Mouse (Mus musculus): Measurements from ENCODE around the gene Fam114a1. TPM values are rescaled to one million over a fixed set of nuclear protein-coding genes. Genes with fewer than 3 reads are reported as not detected.

Fam114a1 gene
- polyA plus RNA-seq, 1 experiment = 12.8 TPM

- Histone ChIP-seq H3K4me3 (ENCODE audit: insufficient read depth, low read length) (no peak overlapping the region), H3K4me1 (ENCODE audit: control insufficient read depth, insufficient read depth, low read length) (peaks cover under 1% of the 10 kb centered on the region), H3K27ac (ENCODE audit: insufficient read depth, low read depth, low read length) (no peak overlapping the region)
- TF ChIP-seq CTCF (IDR thresholded peaks at IDR 0.05; ENCODE audit: low read depth, low read length) = no peak
- TF ChIP-seq POLR2A (IDR thresholded peaks at IDR 0.05; ENCODE audit: borderline replicate concordance, low read depth, low read length) = no peak
Measured at GRCm38 (mm10) chr5:65071689-65072118, 101.8 kb downstream of the Fam114a1 start.

- TF ChIP-seq CTCF (IDR thresholded peaks at IDR 0.05; ENCODE audit: low read depth, low read length) (no peak), POLR2A (IDR thresholded peaks at IDR 0.05; ENCODE audit: borderline replicate concordance, low read depth, low read length) (no peak)
- Histone ChIP-seq H3K4me3 (ENCODE audit: insufficient read depth, low read length) (no peak overlapping the region), H3K4me1 (ENCODE audit: control insufficient read depth, insufficient read depth, low read length) (peaks cover 6% of the 10 kb centered on the region), H3K27ac (ENCODE audit: insufficient read depth, low read depth, low read length) (no peak overlapping the region)
Measured at GRCm38 (mm10) chr5:65073247-65073646, 103.4 kb downstream of the Fam114a1 start.

GRCm38 (mm10) chr5:65074693-65075092, 104.8 kb downstream of the Fam114a1 start:
- no peak for TF ChIP-seq CTCF (IDR thresholded peaks at IDR 0.05; ENCODE audit: low read depth, low read length)
- no peak for TF ChIP-seq POLR2A (IDR thresholded peaks at IDR 0.05; ENCODE audit: borderline replicate concordance, low read depth, low read length)
- no peak overlapping the region for H3K27ac ChIP-seq (ENCODE audit: insufficient read depth, low read depth, low read length)
- H3K4me1 ChIP-seq (ENCODE audit: control insufficient read depth, insufficient read depth, low read length) = peaks cover 6% of the 10 kb centered on the region
- H3K4me3 ChIP-seq (ENCODE audit: insufficient read depth, low read length) = no peak overlapping the region

- no peak overlapping the region for H3K4me3 ChIP-seq (ENCODE audit: insufficient read depth, low read length)
- no peak overlapping the region for H3K27ac ChIP-seq (ENCODE audit: insufficient read depth, low read depth, low read length)
- peaks cover 6% of the 10 kb centered on the region for H3K4me1 ChIP-seq (ENCODE audit: control insufficient read depth, insufficient read depth, low read length)
Measured at GRCm38 (mm10) chr5:65076087-65076486, 106.2 kb downstream of the Fam114a1 start.

GRCm38 (mm10) chr5:65076748-65077147, 106.9 kb downstream of the Fam114a1 start:
- no peak overlapping the region for H3K27ac ChIP-seq (ENCODE audit: insufficient read depth, low read depth, low read length)
- H3K4me3 ChIP-seq (ENCODE audit: insufficient read depth, low read length) = no peak overlapping the region
- H3K4me1 ChIP-seq (ENCODE audit: control insufficient read depth, insufficient read depth, low read length) = peaks cover 6% of the 10 kb centered on the region
- TF ChIP-seq CTCF (IDR thresholded peaks at IDR 0.05; ENCODE audit: low read depth, low read length) (no peak), POLR2A (IDR thresholded peaks at IDR 0.05; ENCODE audit: borderline replicate concordance, low read depth, low read length) (no peak)

More at GRCm38 (mm10) chr5:65076087-65076486, 106.2 kb downstream of the Fam114a1 start:
- TF ChIP-seq POLR2A (IDR thresholded peaks at IDR 0.05; ENCODE audit: borderline replicate concordance, low read depth, low read length) = no peak
- TF ChIP-seq CTCF (IDR thresholded peaks at IDR 0.05; ENCODE audit: low read depth, low read length) = no peak

GRCm38 (mm10) chr5:65078081-65078480, 108.2 kb downstream of the Fam114a1 start:
- TF ChIP-seq POLR2A (IDR thresholded peaks at IDR 0.05; ENCODE audit: borderline replicate concordance, low read depth, low read length) (no peak), CTCF (IDR thresholded peaks at IDR 0.05; ENCODE audit: low read depth, low read length) (no peak)
- H3K4me1 ChIP-seq (ENCODE audit: control insufficient read depth, insufficient read depth, low read length) = peaks cover 6% of the 10 kb centered on the region
- no peak overlapping the region for H3K4me3 ChIP-seq (ENCODE audit: insufficient read depth, low read length)
- H3K27ac ChIP-seq (ENCODE audit: insufficient read depth, low read depth, low read length) = no peak overlapping the region

- no peak for TF ChIP-seq POLR2A (IDR thresholded peaks at IDR 0.05; ENCODE audit: borderline replicate concordance, low read depth, low read length)
- no peak for TF ChIP-seq CTCF (IDR thresholded peaks at IDR 0.05; ENCODE audit: low read depth, low read length)
- Histone ChIP-seq H3K4me3 (ENCODE audit: insufficient read depth, low read length) (no peak overlapping the region), H3K4me1 (ENCODE audit: control insufficient read depth, insufficient read depth, low read length) (peaks cover 8% of the 10 kb centered on the region), H3K27ac (ENCODE audit: insufficient read depth, low read depth, low read length) (no peak overlapping the region)
Measured at GRCm38 (mm10) chr5:65079881-65080280, 110.0 kb downstream of the Fam114a1 start.

GRCm38 (mm10) chr5:65081836-65082235, 112.0 kb downstream of the Fam114a1 start:
- Histone ChIP-seq H3K4me3 (ENCODE audit: insufficient read depth, low read length) (no peak overlapping the region), H3K4me1 (ENCODE audit: control insufficient read depth, insufficient read depth, low read length) (peaks cover 16% of the 10 kb centered on the region), H3K27ac (ENCODE audit: insufficient read depth, low read depth, low read length) (no peak overlapping the region)
- TF ChIP-seq CTCF (IDR thresholded peaks at IDR 0.05; ENCODE audit: low read depth, low read length) = no peak

- H3K4me3 ChIP-seq (ENCODE audit: insufficient read depth, low read length) = no peak overlapping the region
- H3K27ac ChIP-seq (ENCODE audit: insufficient read depth, low read depth, low read length) = no peak overlapping the region
- H3K4me1 ChIP-seq (ENCODE audit: control insufficient read depth, insufficient read depth, low read length) = peaks cover 36% of the 10 kb centered on the region
- TF ChIP-seq POLR2A (IDR thresholded peaks at IDR 0.05; ENCODE audit: borderline replicate concordance, low read depth, low read length) = no peak
Measured at GRCm38 (mm10) chr5:65086522-65086921, 116.7 kb downstream of the Fam114a1 start.

- TF ChIP-seq CTCF (IDR thresholded peaks at IDR 0.05; ENCODE audit: low read depth, low read length) = no peak
- no peak for TF ChIP-seq POLR2A (IDR thresholded peaks at IDR 0.05; ENCODE audit: borderline replicate concordance, low read depth, low read length)
- H3K4me1 ChIP-seq (ENCODE audit: control insufficient read depth, insufficient read depth, low read length) = peaks cover 39% of the 10 kb centered on the region
- H3K27ac ChIP-seq (ENCODE audit: insufficient read depth, low read depth, low read length) = no peak overlapping the region
- no peak overlapping the region for H3K4me3 ChIP-seq (ENCODE audit: insufficient read depth, low read length)
Measured at GRCm38 (mm10) chr5:65089707-65090106, 119.8 kb downstream of the Fam114a1 start.

All from bone marrow macrophage, adult 2 months (primary cell).